Mouse (Mus musculus): ENCODE measurements at regions not wholly inside any gene's neighbourhood (a gene's known extent, or its start where the extent isn't known, plus 50 kb on each side); places are given as distances from the start of the nearest gene placed in this dataset.

DNA sequence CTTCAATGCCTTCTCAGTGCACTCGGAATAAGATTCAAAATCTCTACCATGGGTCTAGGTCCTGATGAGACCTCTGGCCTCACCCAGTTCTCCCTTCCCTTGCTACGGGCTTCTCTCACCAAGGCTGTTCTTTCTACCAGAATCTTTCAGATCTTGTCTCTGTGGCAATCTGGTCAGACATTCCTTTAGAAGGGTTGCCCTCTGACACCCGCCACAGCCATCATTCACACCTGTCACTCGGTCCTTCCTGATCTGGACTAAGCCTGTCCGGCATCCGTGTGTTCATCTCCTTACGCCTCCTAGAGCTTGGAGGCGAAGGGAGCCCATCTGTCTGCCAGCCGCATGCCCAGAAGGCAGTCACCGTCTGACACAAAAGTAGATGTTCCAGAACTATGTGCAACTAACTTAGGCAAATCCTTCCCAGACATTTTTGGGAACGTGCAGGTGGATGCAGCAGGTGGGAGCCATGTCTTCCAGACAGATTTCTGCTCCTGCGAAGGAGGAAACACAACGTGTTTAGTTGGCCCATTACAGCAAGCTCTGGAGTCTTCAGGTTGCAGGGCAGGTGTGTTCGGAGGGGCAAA, 77.7 kb downstream of the Fam76b start:
- no peak for DNase-seq (ENCODE audit: low spot score)

DNA sequence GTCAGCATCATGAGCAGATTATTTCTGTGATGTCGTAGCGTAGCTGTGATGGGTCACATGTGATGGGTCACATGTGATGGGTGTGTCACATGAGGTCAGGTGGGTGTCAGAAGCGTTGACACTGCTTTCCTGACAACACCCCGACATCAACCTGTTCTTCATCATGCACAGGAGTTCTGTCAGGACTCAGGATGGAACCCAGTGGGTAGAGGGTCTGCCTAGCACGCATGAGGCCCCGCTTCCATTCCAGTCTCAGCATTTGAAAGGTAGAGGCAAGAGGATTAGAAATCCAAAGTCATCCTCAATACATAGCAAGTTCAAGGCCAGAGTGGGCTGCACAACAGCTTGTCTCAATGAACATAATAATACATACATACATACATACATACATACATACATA, 79.2 kb downstream of the Fam76b start:
- no peak for DNase-seq (ENCODE audit: low spot score)

DNA sequence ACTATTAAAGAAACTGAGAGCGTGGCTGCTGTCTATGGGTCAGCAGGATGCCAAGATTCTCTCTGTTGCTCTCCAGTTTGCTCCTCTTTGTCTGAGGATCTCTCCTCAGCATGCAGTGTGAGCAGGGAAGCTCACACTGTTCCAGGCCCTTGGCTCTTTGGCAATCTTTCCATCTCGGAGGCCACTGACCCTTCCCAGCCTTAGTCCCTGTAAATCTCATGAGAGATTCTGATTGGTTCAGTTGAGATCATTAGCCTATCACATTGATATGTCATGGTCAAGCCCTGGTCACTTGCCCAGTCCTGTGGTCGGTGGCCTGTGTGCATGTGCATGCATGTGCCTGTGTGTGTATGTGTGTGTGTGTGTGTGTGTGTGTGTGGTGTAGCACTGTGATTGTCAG, 82.1 kb downstream of the Fam76b start:
- no peak for DNase-seq (ENCODE audit: low spot score)

DNA sequence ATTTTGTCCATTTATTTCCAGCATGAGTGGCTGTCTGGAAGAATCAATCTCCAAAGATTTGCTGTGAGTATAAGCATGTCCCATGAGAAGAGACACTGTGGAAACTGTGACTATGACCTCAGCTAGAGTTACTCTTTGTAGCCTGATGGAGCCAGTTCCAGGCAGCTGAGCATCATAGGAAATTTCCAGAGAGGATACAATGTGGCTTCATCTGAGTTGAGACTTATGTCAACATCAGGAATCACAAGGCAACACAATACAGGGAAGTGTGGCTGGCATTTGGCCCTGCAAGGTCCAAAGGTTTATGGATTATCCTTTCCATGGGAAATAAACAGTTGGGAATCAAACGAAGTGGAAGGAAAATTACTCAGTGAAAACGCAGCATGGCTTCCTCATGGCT, 82.6 kb downstream of the Fam76b start:
- no peak for DNase-seq (ENCODE audit: low spot score)

- DNase-seq (ENCODE audit: low spot score) = no peak
Observed at GRCm38 (mm10) chr9:13913459-13913858, 85.9 kb downstream of the Fam76b start.

DNA sequence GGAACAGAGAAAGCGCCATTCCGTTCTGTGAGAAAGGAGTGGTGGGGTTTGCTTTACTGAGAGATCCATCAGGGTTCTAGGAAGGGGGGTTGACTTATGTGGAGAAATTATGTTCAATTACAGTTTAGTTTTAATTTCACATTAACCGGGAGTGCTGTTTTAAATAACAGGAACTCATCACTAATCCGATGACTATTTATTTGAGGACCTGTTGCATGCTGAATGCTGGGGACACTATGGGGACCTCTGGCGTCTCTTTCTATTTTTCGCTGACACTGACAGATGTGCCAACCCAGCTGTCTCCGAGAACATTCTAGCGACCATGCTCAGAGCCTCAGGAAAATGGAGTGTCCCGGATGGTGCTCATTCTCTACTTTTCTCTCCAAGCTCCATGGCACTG, 86.6 kb downstream of the Fam76b start:
- DNase-seq (ENCODE audit: low spot score) = no peak

- no peak for DNase-seq (ENCODE audit: low spot score)
Observed at GRCm38 (mm10) chr9:13914847-13915246, 87.3 kb downstream of the Fam76b start.

DNA sequence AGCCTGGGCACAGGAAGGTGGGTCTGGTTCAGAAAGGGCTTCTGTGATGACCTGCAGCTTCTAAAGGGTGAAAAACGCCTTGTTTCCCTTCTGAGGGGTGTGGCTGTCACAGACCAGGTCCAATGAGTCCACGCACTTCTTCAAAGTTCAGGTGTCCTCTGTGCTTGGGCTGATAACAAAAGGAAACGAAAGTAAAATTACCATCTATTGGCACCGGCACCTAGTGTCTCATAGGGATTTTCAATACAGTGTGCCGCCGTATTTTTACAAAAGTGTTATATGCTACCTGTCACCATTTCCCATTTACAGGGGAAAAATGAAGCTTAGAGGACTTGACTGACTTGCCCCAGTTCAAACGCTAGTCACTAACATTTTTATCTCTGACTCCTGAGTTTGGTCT, 89.3 kb downstream of the Fam76b start:
- DNase-seq (ENCODE audit: low spot score) = no peak

DNA sequence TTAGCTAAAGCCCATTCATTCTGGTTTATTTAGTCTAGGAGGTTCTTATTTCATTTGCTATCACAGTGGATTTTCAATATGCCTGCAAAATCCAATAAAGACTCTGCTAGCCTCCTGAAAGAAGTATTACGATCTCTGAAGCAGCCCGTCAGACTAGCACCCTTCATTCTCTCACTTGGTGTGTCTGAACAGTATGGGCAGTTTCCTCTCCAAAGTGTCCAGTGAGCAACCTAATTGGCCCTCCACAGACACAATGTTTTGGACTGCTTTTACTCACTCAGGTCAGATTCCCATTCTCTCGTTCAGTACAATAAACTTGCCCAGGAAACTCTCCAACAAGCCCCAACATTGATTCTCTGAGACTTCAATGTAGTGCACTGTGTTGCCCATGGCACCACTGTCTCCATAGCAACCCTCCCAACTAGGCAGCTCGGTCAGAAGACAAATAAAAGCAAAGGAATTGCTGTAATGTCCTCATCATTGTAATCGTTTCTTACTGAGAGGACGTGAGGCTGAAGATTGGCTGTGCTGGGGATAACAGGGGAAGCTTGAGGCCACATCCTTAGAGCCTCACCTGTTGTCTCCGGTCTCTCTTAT, 91.2 kb downstream of the Fam76b start:
- no peak for DNase-seq (ENCODE audit: low spot score)

GRCm38 (mm10) chr9:13919739-13920410, 92.4 kb downstream of the Fam76b start:
- no peak for DNase-seq (ENCODE audit: low spot score)

GRCm38 (mm10) chr9:13920623-13921022, 93.1 kb downstream of the Fam76b start:
- DNase-seq (ENCODE audit: low spot score) = no peak

DNA sequence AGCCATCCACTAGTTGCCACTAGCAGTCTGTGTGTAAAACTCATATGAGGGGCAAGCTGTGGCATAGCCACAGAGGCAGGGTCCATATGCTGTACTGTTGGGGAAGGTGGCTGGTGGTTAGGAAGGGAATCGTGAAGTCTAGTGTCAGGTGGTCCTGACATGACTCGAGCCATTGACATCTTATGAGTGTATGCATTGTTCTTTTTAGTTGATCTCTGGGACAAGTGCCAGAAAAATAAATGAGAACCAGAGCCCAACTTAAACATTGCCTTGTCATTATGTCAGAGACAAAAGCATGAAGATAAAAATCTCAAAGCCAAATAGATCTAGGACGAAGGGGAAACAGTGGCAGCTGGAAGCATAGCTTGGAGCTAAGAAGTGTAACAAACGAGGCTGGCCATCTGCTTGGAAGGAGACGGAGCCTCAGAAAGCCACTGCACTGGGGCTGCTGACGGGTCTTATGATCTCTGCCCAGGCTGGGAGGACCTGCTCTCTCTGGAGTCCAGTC, 104.5 kb downstream of the Fam76b start:
- no peak for DNase-seq (ENCODE audit: low spot score)

GRCm38 (mm10) chr9:13933404-13933803, 105.9 kb downstream of the Fam76b start:
- no peak for DNase-seq (ENCODE audit: low spot score)

DNA sequence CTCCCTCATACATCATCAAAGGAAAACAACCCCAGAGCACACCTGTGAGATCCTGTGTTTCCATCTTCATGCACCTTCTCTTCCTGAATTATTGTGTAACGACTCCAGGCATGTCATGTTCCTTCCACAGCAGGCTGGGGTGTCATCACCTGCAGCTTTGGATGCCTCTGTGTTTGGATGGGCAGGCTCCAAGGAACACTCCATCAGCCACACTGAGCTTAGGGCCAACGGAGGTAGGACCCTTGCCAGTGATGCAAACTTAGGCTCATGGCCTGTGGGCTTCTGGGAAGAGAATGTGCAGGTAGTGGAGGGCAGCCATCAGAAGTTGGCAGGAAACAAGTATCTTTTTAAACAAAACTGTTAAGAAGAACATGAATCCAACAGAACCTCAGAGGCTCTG, 109.8 kb downstream of the Fam76b start:
- DNase-seq (ENCODE audit: low spot score) = no peak

GRCm38 (mm10) chr9:13946519-13946918, 119.0 kb downstream of the Fam76b start:
- DNase-seq (ENCODE audit: low spot score) = no peak

GRCm38 (mm10) chr9:13952157-13952556, 124.6 kb downstream of the Fam76b start:
- DNase-seq (ENCODE audit: low spot score) = no peak

- DNase-seq (ENCODE audit: low spot score) = no peak
Observed at GRCm38 (mm10) chr9:13963140-13963763, 135.7 kb downstream of the Fam76b start.

GRCm38 (mm10) chr9:13963796-13964195, 136.3 kb downstream of the Fam76b start:
- no peak for DNase-seq (ENCODE audit: low spot score)

- no peak for DNase-seq (ENCODE audit: low spot score)
Observed at GRCm38 (mm10) chr9:13964256-13964655, 136.7 kb downstream of the Fam76b start.

- DNase-seq (ENCODE audit: low spot score) = no peak
Observed at GRCm38 (mm10) chr9:13966212-13966611, 138.7 kb downstream of the Fam76b start.

GRCm38 (mm10) chr9:13969262-13969661, 141.7 kb downstream of the Fam76b start:
- DNase-seq (ENCODE audit: low spot score) = no peak

GRCm38 (mm10) chr9:13973600-13973999, 146.1 kb downstream of the Fam76b start:
- no peak for DNase-seq (ENCODE audit: low spot score)

GRCm38 (mm10) chr9:13974870-13975269, 147.4 kb downstream of the Fam76b start:
- DNase-seq (ENCODE audit: low spot score) = no peak

All from lung, postnatal 25 days (tissue).